Mouse (Mus musculus) liver, embryonic 14.5 days (tissue): ENCODE results near the gene Rnf5.

ENCODE experiments used
- CTCF ChIP-seq: IDR thresholded peaks from 2 replicates; pipeline ENCODE4 v1.5.1; 2016; ENCODE audit warnings: antibody characterized with exemption, low read depth, control low read depth
- EP300 ChIP-seq: IDR thresholded peaks from 2 replicates; pipeline ENCODE4 v1.6.1; 2016; ENCODE audit warnings: antibody characterized with exemption, low read depth

- TF ChIP-seq CTCF (no peak), EP300 (peak; percentile 84)
These were observed 9.7 kb upstream of the Rnf5 start for GRCm38 (mm10) chr17:34613054-34613645.
